Mouse (Mus musculus) layer of hippocampus, adult 9-11 months (tissue): ENCODE results near the gene Ptgfrn.

Source experiments
- DNase-seq: peaks from one replicate; pipeline ENCODE4 v3.0.0; 2022

Ptgfrn gene

DNA sequence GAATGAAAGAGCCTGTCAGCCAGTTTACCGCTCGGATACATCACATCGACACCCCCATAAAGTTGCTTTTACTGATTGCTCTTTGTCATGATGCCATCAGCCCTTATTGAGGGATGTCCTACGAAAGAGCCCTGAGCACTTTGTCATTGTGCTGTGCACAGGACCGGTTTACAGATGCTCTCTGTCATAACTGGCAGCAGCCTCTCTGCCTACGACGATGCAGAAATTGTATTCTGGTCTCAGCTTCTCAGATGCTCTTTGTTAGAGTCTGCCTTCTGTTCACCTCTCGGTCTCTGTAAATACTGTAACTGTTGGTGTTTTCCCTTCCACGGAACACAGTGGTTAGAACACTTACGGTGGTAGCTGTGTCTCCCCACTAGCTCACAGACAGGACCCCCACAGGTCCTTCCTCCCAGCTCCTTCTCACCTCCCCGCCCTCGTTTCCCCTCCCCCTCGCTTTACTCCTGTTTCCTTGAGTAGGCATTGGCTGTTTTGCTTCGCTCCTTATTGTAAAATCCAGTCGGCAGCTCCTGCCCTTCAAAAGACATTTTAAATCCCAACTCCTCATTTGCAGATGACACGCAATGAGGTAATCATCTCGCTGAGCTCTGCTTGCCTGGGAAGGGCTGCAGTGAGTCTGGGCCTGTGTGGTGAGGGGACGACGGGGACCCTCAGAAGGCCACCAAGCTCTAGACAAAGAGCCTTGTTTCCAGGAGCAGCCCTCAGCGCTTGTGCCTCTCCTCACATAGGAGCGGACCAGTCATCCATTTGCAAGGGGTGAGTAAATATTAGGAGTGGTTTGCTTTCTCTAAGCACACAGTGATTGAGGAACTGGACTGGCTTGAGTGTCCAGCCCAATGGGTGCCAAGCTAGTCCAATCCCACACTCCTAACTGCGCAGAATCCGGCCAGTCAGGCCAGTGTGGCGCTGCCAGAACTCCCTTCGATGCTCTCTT, 6.6 kb upstream of the Ptgfrn start:
- no peak for DNase-seq

DNA sequence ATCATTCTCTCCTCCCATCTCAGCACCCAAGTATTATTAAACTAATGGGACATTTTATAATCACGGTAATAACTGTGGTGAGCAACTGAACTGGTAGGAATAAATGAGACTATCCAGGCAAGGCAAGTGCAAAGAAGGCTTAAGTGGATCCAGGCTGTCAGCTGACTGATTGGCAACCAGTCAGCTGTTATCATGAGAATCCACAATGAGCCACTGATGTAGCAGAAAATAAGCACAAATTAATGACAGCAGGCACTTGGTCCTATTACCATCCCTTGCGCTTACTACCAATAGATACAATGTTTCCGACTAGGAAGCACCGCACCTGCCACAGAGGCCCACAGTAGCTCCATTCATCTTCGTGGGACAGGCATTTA, 2.4 kb upstream of the Ptgfrn start:
- no peak for DNase-seq

DNA sequence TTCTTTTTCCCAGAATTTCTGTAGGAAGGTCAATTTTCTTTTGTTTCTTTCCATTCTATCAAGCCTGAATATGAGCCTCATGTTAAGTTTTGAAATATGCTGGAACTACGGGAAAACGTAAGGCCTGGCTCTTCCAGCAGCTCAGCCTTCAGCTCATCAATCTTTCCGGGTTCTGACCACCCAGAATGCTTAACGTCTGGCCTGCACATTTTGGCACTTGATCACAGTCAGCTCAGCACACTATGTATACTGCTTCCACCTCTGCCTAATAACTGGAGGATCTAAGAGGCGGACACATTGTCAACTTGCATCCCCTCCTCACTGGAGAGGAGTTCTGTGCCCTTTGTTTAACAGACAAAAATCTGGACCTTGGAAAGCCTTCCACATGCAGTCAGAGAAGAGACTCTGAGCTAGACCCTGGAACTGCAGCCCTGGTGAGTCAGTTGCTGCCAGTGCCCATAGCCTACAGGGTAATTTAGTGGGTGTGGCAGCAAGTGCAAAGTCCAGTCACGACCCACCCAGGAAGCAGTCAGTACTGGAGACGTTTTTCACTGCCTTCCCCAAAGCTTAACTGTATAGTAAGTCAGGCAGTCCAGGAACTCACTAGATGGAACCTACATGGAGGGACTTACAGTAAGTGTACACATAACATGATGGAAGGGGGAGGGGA, 1.9 kb upstream of the Ptgfrn start:
- DNase-seq = no peak

DNA sequence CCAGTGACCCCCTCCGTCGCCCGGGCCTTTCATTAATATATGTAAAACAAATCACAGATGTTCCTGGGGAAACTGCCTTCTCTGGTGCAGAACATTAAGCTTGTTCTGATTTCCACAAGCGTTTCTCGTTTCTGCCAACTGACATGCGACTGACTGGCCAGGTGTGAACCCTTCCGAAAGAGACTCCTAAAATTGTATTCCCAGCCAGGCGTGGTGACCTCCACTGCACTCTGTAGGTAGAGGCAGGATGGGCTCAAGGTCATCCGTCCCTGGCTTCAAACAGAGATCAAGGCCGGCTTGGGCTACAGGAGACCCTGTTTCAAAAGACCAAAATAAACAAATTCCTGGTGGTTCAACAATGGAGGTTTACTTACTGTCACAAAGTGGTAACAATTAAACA, 1.2 kb upstream of the Ptgfrn start:
- DNase-seq = no peak

DNA sequence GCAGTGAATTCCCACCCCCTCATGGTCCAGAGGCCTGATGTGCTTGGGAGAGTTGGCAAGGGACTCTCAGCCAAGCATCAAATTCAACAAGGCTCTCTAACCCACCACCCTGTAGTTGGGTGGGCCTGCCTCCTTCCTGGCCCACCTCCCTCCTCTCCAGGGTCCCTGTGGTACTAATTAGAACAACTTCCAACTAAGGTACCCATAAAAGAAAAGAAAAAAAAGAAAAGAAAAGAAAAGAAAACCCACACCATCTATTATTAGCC, 693 bp upstream of the Ptgfrn start:
- no peak for DNase-seq

DNA sequence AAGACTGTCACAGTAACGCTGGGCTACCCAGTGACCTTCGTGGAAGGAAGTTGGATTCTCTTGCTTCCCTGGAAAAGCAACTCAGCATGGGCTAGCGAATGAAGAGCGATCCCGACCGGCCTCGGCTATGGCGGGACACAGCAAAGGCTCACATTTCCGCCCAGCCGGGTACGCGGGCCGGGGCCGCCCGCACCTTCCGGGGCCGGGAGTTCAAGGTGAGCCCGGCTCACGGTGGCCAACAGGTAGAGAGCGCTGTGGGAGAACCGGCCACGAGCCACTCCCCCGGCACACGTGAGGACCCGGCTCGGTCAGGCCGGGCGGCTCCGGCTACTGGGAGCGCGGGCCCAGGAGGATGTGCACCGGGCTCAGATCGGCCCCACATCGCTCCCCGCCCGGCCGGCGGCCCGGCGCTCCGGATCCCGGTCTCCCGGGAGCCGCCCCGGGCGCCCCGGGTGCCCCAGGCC, 488 bp downstream of the Ptgfrn start:
- DNase-seq = no peak

DNA sequence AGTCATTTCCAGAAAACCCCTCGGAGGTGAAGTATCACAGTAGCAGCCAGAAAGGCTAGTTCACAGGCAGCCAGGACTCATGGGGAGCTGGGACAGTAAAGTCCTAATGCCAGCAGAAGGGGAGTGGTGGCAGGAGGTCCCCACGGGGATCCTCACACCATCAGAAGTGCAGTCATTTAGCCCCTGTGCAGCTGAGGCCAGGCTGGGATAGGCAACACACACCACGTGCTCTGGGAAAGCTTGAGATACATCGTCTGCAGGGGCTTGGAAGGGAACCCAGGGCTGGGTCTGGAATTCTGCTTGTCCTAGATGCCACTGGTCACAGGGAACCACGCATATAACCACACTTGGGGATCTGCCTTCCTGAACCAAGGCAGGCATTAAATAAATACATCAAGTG, 1.2 kb downstream of the Ptgfrn start:
- DNase-seq = no peak

DNA sequence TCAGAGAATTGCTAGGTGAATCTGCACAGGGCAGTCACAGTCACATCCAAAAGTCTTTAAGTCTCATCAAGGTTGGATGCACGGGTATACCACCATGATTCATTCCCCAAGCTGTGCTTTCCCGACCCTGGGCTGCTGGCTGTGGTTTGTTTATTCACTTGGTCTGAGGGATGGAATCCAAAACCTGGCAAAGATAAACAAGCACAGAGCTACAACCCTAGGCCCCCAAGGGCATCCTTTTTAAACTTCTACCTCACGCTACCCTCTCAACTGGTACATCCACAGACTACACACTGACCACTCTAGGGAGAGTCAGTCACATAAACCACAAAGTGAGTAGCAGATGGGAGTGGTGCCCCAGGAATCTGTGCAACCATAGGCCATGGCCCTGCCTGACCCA, 1.8 kb downstream of the Ptgfrn start:
- no peak for DNase-seq

DNA sequence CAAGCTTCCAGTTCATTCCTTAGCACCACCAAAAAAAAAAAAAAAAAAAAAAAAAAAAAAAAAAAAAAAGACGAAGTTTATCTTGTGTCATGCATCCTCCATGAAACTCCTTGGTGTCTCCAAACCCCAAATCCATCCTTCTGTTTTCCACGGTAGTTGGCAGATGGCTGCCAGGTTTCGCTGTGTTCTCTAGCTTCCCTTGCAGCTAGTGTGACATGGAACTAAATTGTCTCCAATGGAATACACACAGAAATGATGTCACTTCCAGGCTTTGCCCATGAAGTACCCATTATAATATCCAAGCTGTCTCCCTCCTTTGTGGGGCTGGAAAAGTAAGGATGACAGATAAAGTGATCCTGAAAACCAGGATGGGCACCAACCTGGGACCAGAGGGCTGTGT, 3.8 kb downstream of the Ptgfrn start:
- DNase-seq = no peak

DNA sequence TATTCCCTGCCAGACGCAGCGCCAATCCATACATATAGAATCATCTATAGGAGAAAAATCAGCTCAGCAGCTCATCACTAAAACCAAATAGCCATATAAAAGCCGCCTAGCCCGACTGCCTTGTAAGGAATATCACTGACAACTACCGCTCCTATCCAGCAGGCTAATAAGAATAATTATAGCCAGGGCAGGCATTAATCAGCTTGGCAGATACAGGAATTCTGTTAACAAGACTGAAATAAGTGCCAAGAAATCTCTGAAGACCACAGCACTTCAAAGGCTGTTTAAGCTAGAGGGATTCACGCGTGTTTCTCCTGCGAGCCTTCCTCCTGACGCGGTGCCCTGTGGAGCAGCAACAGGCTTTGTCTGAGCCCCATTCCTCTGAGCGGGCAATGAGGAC, 4.6 kb downstream of the Ptgfrn start:
- DNase-seq = no peak

DNA sequence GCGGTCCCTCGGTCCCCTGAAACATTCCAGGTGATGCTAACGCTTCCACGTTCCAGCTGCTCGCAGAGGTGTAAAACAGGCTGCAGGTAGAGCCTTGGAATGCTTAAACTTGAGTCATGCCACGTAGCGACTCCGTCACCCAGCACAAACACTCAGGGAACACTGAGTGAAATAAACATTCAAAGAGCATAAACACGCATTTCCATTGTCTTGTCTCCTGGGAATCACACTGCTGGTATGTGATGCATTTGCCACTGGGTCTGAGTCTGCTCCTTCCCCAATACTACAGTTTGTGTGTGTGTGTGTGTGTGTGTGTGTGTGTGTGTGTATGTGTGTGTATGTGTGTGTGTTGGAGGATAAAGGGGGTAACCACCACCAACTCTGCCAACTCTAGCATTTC, 5.2 kb downstream of the Ptgfrn start:
- DNase-seq = no peak

DNA sequence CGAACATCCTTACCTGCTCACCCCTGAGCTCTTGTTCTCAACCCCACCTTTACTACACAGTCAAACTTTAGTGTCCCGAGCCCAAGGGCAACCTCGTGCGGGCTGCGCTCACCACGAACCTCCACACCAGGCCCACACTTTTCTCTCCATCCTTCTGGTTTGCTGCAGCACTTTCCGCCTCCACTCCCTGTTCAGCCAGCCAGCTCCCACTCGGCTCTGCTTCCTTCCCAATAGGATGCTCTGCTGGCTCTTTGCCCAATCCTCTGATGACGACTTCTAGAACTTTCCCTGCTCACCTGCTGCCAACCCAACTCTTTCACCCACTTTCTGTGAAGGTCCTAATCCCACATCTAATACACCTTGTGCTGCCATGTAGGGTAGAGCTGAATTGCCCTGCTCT, 6.3 kb downstream of the Ptgfrn start:
- no peak for DNase-seq

DNA sequence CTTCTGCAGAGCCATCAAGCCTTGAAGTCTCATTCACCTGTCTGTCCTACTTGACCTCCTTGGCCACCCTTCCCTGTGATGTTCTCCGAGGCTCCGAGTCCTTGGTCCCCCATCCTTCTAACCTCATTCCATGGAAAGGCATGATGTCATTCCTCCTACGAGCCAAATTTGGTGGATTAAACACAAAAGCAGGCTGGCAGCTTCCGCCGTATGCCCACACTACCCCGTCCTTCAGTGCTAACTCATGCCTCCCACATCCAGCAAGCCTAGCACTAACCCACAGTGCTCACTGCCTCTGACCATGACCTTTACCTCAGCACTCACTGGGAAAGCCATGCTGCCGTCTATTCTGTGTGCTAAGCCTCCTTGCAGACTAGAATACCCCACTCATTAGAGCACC, 8.0 kb downstream of the Ptgfrn start:
- no peak for DNase-seq

DNA sequence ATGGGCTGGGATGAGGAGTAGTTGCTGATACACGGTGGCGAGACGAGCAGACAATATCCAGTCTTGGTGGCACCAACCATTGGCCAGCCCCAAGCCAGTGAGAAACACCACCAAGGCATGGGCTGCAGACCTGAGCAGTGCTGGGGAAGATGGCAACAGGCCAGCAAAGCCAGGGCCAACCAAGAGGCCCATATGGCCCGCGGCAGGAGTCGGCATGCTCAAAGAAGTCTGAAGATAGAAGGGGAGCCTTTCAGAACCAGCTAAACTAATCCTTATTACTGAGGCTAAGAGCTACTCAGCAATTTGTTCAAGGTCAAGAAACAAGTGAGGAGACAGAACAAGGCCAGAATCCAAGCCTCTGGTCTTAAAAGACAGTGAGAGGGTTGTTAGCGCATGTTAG, 8.9 kb downstream of the Ptgfrn start:
- no peak for DNase-seq

DNA sequence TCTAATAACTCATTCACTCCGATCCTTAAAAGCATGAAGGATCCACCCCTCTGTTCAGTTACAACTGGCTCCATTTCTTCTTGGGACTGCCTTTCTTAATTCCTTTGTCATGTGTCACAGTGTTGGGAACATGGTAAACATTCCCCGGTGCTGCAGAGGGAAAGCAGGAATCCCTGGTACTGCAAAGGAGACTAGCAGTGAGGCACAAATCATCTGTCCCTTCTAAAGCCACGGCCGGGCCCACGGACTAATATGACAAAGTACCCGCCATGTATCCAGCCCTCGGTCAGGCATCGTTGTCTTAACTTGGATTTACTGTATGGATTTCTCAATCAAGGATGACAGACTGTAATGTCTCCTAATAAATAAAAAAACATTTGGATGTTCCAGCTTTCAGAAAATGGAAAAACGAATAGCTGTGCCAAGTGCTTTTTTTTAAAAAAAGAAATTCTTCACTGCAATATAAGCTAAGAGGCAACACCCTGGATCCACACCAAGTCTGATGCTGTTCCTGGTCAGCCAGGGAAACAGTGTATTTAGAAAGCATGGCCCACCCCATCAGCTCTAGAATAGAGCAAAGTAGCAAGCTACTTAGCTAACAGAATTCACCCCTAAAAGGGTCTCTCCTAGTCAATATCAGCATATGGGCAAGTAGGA, 10.2 kb downstream of the Ptgfrn start:
- DNase-seq = no peak

DNA sequence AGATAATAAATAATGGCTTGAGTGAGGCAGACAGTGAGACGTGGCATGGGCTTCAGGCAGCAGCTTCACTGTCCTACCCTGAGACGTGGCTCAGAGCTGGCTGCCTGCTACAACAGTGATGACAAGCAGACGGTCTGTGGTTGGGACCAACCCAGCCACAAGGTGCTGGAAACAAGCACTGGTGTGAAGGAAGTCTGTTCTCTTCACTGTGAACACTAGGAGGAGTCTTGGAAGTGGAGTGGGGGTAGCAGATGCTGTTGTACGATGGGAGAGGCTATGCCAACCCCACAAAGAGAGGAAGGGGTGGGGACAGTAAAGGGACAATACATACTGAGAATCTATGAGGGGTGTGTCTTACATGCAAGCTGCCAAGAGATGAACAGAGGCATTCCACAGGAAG, 12.0 kb downstream of the Ptgfrn start:
- DNase-seq = peak; percentile 30

DNA sequence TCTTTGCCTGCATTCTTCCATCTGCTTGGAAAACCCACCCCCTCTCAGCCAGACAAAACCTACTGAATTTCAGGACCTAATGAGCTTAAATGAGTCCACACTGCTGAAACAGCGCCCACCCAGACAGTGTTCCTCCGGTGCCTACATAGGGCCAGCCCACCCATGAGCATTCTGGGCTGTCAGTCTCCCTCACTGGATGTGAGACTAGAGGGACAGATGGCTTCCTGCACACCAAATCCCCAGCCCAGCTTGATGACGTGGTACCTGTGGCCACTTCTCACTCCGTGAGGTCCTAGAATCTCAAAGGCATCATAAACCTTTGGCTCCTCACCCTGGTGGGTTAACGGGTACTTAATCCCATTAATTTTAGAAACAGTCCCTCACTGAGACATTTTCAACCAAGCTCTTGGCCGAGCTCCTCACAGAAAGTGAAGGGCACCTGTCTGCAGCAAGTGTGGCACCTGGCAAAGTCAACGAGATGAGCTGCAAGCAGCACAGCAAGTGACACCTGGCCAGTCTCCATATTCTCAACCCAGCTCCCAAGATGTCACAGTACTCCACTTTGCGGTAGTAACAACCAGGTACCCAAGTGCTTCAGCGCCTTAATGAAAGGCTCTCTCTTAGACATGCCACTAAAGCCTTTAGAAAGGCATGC, 12.8 kb downstream of the Ptgfrn start:
- peak; percentile 29 for DNase-seq

DNA sequence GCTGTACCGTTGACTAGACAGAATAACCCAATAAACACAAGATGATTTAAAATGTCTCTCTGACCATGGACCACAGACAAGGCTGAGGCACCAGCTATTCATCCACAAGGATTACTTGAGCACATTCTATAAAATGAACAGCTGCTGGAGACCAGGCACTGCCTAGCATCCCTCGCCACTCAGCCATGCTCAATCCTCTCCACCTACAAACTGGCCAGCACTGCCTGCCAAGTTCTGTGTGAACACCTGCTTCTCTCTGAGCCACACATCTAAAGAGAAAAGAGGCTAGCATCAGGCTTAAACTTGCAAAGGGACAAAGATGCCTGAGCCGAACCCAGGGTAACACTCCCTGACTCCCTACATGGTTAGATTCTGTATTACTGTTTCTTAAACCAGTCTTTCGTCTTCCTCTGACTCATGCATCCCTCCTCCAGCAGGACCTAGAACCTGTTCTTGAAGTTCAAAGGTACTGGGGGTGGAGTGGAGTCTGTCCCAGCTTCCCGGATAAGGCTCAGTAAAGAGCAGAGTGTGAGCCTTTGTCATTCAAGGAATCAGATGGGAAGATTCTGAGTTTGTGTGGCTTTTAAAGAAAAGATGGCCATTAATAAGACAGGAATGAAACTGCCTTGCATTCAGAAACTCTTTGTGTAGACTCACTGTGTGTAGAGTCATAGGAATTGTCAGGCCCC, 14.2 kb downstream of the Ptgfrn start:
- DNase-seq = peak; percentile 40

DNA sequence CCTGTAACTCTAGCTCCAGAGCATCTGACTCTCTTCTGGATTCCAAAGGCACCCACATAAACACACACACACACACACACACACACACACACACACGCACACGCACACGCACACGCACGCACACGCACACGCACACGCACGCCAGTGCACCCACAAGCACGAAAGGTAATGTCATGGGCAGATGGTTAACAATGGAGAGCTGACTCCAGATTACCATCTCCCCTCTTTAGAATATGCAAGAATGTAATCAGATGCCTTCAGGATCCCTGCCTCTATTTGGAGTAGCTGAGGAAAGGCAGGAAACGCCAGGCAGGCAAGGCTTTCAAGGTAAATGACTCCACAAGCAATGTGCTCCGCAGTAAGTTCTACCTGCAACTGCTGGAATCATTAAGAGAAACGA, 17.9 kb downstream of the Ptgfrn start:
- no peak for DNase-seq

DNA sequence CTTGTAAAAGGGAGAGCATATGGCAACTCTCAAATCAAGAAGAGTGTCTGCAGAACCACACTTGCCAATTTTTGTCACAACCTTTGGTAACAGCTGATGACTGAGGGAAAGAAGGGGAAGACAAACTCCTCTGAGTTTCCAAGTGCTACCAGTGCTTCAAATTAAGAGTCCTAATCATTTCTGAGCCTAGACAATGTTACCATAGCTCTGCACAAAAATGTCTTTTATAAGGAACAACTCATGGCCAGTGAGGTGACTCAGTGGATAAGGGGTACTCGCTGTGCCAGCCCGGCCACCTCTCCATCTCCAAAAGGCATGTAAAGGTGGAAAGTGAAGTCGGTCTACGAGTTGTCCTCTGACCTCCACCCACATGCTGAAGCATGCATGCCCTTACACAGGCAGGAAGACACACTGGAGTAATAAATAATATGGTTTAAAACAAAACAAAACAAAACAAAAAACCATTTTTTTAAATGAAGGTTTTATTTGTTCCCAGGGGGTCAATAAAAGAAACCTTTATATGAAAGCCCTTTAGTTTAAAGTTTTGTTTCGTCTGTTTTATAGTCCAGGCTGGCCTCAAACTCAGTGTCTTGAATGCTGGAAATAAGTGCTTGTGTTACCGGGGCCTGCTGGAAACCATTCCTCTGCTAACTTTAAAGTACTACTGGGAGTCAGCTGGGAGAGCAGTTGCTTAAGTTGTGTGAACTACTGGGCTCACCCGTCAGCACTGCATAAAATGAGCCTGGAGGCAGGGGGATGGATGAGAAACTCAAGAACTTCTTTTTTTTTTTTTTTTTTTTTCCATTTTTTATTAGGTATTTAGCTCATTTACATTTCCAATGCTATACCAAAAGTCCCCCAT, 23.3 kb downstream of the Ptgfrn start:
- DNase-seq = no peak

DNA sequence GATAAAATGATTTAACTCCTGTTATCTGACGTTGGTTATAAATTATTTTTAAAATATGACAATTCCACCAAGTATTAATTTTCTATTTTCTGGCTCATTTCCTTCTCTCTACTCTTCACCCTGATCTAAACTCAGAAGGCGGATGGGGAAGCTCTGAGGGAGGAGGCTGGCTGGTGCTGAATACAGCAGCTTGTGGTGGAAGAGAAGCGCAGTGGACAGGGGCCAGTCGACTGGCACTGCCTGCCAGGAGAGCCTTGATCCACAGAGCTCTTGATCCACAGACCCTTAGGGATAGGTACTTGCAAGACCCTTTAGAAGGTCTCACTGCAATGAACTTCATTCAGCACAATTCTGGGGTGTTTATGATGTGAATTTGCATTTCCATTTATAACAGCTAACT, 29.2 kb downstream of the Ptgfrn start:
- no peak for DNase-seq

DNA sequence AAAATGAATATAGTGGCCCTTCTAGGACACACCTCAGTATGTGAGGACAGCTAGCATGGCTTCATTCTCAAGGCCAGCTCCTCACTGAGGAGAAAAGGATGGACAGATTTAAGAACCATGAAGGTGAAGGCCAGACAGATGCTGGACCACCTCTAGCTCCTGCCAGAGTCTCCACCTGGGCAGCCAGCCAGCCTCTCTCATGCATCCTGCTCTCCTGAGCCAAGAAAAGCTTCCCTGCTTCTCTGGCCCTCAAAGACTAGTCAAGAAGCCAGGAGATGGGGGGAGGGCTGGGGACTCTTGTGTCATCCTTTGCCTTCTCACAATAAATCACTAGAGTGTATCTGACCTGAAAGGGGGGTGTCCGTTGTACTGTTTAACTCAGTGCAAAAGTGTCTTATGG, 31.7 kb downstream of the Ptgfrn start:
- DNase-seq = no peak
